Mouse (Mus musculus) spleen, adult 2 months (tissue): ENCODE measurements around the gene Lsm14a. TPM values are rescaled to one million over a fixed set of nuclear protein-coding genes. Genes with fewer than 3 reads are reported as not detected.
A peak's percentile ranks its signal among the peaks of the same experiment; 100 is the strongest.
"Not testable (repeated sequence)": the region's sequence is repeated elsewhere in the genome, so short reads cannot be mapped to it uniquely, and the experiment has no call there.

Source experiments
- DNase-seq, 2 experiments: peaks; one replicate each; pipeline versions ENCODE4 v3.0.0 to v3.0.0-alpha.2; 2012 to 2021; ENCODE audit warnings: low spot score in 2 of 2, low read depth in 1 of 2
- H3K27ac ChIP-seq: fragments of 200-500 bp; 2 replicates; pipeline ENCODE4 v1.5.1; 2012; ENCODE audit warnings: low read length, inconsistent platforms; ENCODE audit not compliant: insufficient read depth
- H3K27me3 ChIP-seq: fragments of 200-500 bp; 2 replicates; pipeline ENCODE4 v1.6.1; 2012; ENCODE audit warnings: mild to moderate bottlenecking, moderate library complexity, low read length, inconsistent platforms; ENCODE audit not compliant: control insufficient read depth, insufficient read depth
- H3K36me3 ChIP-seq: fragments of 200-500 bp; 2 replicates; pipeline ENCODE4 v1.6.1; 2012; ENCODE audit warnings: mild to moderate bottlenecking, low read length, inconsistent platforms; ENCODE audit not compliant: control insufficient read depth, insufficient read depth
- H3K4me1 ChIP-seq: fragments of 200-500 bp; 2 replicates; pipeline ENCODE4 v1.6.1; 2011; ENCODE audit warnings: inconsistent platforms; ENCODE audit not compliant: control insufficient read depth, insufficient read depth, insufficient read length
- H3K4me3 ChIP-seq: fragments of 200-500 bp; 2 replicates; pipeline ENCODE4 v1.5.1; 2011; ENCODE audit warnings: mild to moderate bottlenecking, inconsistent platforms; ENCODE audit not compliant: insufficient read depth, insufficient read length; ENCODE audit errors: extremely low read depth
- CTCF ChIP-seq: fragments of 200-500 bp; IDR thresholded peaks from 2 replicates; pipeline ENCODE4 v1.5.1; 2011; ENCODE audit warnings: mild to moderate bottlenecking, inconsistent platforms; ENCODE audit not compliant: insufficient read depth, insufficient read length, insufficient replicate concordance; ENCODE audit errors: extremely low read depth
- POLR2A ChIP-seq: fragments of 200-500 bp; IDR thresholded peaks from 2 replicates; pipeline ENCODE4 v1.6.1; 2011; ENCODE audit warnings: low read depth, low read length, inconsistent platforms
- WGBS: fragments of 180-500 bp; shearing (Covaris S2); methylation state at CpG from one replicate; pipeline ENCODE4 v1.1.7; 2018; 5-methylcytosine and 5-hydroxymethylcytosine counted together
- polyA plus RNA-seq: library from polyadenylated mRNA; depleted of rRNA; stranded (reverse); fragments of >200 nt; gene quantifications from 2 replicates; pipeline ENCODE4 v1.2.3, GENCODE M21; 2012

Gene Lsm14a
- polyA plus RNA-seq, 1 experiment, result 37.1 TPM

DNA sequence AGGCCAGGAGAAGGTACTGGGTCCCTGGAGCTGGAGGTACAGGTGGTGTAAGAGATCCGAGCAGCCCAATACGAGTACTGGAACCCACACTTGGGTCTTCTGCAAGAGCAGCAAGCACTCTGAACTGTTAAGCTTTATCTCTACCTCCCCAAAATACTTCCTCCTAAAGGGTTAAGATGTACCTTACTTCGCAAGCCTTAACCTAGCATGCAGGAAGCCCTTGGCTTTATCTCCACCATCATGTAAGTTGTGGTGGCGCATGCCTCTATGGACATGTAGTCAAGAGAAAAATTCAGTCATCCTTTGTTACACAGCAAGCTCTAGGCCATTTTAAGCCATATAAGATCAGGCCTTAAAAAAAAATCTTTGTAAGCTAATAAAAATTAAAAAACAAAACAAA lies 46.6 kb downstream of the Lsm14a start:
- H3K4me1 ChIP-seq, result no peaks in the 10 kb centered on the region
- TF ChIP-seq CTCF, result no peak
- TF ChIP-seq POLR2A, result no peak
- no peak for DNase-seq
- H3K36me3 ChIP-seq, result peaks cover 52% of the 10 kb centered on the region
- H3K27ac ChIP-seq, result no peak overlapping the region
- WGBS, result 83% methylated on average over 4 of the region's 4 CpGs
- H3K27me3 ChIP-seq, result no peaks in the 10 kb centered on the region
- no peak overlapping the region for H3K4me3 ChIP-seq

DNA sequence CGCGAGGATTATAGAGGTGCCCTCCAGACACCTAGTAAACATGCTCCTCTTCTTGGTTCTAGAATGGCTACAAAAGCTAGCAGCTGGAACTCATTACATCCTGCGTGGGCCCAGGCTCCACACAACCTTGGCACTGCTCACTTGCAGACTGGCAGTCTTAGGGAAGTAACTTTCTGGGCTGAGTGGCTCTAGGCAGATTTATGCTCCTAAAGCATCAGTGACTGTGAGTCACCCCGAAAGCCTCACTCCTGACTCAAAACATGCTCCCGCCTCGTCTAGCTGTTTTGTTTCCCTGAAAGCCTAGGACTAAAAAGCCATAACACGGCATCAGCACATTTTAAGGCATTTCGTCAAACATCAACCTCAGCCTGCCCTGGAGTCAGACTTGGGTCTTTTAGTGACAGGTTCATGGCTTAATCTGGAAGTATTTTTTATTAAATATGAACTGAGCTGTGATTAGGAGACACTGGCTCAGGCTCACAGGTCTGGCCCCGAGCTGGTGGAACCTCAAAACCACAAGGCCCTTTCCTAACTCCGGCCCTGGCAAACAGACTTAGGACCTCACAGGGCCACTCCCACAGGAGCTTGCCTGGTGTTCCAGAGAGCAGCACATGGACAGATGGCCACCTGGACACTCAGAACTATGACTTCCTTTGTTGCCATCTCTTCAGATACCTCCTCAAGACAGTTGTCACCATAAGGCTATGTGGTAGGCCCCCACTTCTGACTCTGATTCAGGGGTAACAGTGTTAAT lies 50.9 kb downstream of the Lsm14a start:
- no peak for TF ChIP-seq CTCF
- no peak for TF ChIP-seq POLR2A
- H3K27me3 ChIP-seq, result no peaks in the 10 kb centered on the region
- H3K36me3 ChIP-seq, result peaks cover 23% of the 10 kb centered on the region
- no peak overlapping the region for H3K4me3 ChIP-seq
- H3K4me1 ChIP-seq, result peaks cover 2% of the 10 kb centered on the region; the same call in 1 of the 2 replicates
- no peak overlapping the region for H3K27ac ChIP-seq
- WGBS, result 76% methylated on average over 10 of the region's 10 CpGs
- no peak for DNase-seq

DNA sequence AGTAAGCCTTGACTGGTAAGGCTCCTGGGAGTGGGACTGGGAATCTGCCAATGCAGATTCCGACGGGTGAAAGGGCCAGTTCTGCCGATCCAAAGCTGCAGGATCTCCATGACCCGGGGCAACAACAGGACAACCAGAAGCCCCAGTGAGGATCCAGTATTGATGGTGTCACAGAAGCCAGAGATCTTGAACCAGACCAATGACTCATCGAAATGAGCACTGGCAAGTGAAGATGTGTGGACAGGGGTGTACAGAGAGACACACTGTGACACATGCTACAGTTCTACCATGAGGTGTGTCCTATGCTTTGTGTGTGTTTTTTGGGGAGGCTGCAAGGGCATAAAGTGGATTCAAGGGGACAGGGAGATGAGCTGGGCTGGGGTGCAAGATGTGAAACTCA lies 52.3 kb downstream of the Lsm14a start:
- Histone ChIP-seq H3K36me3 (peaks cover 18% of the 10 kb centered on the region), H3K27me3 (no peaks in the 10 kb centered on the region), H3K4me3 (no peak overlapping the region), H3K27ac (no peak overlapping the region), H3K4me1 (peaks cover 2% of the 10 kb centered on the region)
- WGBS, result 95% methylated on average over 5 of the region's 5 CpGs
- DNase-seq, result no peak
- no peak for TF ChIP-seq CTCF
- TF ChIP-seq POLR2A, result no peak

DNA sequence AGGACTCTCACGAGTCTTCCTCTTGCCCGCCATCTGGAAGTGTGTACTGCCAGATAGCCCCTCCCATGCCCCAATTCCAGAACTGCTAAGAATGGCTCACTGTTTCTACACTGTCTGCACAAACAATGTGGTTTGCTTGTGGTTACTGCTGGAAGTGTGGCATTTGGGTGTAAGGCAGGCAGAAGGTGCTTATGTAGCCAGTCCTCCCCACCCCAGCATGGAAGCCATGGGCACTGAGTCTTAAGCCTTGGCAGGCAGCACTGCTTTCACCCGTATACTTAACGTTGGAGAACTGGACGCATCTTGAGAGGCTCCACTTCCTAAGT lies 54.0 kb downstream of the Lsm14a start:
- Histone ChIP-seq H3K27ac (no peak overlapping the region), H3K27me3 (no peaks in the 10 kb centered on the region), H3K4me1 (peaks cover 2% of the 10 kb centered on the region), H3K4me3 (no peak overlapping the region), H3K36me3 (peaks cover 10% of the 10 kb centered on the region)
- WGBS, result 79% methylated on average over 5 of the region's 5 CpGs
- TF ChIP-seq CTCF, result no peak
- no peak for TF ChIP-seq POLR2A
- DNase-seq, result no peak

DNA sequence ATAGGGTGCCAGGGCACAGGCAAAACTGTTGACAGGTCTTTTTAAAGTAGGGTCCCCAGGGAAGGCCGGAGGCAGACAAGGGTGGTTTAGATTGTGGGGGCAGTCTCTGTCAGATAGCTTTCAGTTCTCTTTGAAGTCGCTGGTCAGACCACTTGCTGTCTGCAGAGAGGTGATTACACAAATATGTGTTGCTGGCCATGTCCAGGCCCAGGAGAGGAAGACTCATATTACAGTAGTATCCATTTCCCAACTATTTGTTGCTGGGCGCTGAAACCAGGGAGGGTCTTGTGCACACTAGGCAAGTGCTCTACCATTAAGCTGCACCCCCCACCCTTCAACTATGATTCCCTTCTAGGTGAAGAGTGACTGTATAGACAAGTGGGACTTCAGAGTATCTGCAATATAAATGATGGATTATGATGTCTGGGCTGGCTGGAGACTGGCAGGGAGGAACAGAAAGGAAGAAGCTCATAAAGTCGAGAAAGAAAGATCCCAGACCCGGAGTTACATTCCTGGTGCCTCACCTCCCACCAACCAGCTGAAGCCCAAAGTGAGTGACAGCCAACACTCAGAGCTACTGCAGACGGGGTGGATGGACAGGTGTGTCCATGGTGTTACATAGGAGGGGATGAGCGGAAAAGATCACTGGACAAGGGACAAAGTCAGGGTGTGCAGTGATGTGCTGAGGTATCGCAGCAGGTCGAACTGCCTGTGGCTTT lies 54.5 kb downstream of the Lsm14a start:
- Histone ChIP-seq H3K36me3 (peaks cover 5% of the 10 kb centered on the region), H3K27ac (no peak overlapping the region), H3K4me3 (no peak overlapping the region), H3K4me1 (peaks cover 2% of the 10 kb centered on the region), H3K27me3 (no peaks in the 10 kb centered on the region)
- WGBS, result 76% methylated on average over 9 of the region's 9 CpGs
- no peak for TF ChIP-seq POLR2A
- peak in 1 of 2 experiments; percentile 16 for DNase-seq

DNA sequence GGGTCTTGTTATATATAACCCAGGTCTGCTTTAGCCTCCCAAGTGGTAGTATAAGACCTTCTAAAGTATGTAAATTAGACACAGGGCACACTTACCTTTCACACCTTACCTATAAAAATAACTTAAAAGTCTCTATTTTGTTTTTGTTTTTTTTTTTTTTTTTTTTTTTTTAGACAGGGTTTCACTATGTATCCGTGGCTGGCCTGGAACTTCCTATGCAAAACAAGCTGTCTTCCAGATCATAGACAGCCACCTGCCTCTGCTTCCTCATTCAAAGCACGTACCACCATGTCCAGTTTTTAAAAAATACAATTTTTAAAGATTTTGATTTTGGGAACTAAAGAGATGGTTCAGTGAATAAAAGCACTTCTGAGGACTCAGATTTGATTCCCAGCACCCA lies 55.8 kb downstream of the Lsm14a start:
- no peaks in the 10 kb centered on the region; the same call in 1 of the 2 replicates for H3K36me3 ChIP-seq
- H3K4me3 ChIP-seq, result no peak overlapping the region
- peaks cover 2% of the 10 kb centered on the region for H3K4me1 ChIP-seq
- WGBS, result 18% methylated on average over 2 of the region's 2 CpGs
- no peak for TF ChIP-seq CTCF
- TF ChIP-seq POLR2A, result no peak
- no peak for DNase-seq
- H3K27me3 ChIP-seq, result no peaks in the 10 kb centered on the region
- no peak overlapping the region for H3K27ac ChIP-seq

DNA sequence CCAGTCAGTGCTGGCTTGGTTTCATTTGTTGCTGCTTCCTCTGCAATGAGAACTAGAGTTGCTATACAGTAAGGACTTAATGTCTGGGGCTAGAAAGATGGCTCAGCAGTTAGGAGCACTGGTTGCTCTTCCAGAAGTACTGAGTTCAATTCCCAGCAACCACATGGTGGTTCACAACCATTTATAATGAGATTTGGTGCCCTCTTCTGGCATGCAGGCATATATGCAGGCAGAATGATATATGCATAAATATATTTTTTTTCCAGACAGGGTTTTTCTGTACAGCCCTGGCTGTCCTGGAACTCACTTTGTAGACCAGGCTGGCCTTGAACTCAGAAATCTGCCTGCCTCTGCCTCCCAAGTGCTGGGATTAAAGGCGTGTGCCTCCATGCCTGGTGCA lies 56.6 kb downstream of the Lsm14a start:
- not testable (repeated sequence) for H3K36me3 ChIP-seq, H3K4me3 ChIP-seq, H3K27me3 ChIP-seq, H3K4me1 ChIP-seq, DNase-seq, H3K27ac ChIP-seq
- WGBS, result 86% methylated on average over 1 of the region's 1 CpGs

DNA sequence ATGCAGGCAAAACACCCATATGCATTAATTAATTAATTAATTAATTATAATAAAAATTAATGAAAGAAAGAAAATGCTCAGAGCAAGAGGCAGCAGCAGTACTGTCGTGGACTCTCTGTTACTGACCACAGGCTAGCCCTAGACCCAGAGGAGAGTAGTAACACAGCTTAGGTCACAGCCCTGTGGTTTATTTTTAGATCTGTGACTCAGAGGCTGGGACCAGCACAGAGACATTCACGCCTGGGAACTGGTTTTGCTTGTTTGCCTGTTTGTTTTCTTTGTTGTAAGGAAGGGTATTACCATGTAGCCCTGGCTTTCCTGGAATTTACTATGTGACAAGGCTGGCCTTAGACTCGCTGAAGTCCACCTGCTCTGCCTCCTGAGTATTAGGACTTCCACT lies 65.6 kb downstream of the Lsm14a start:
- WGBS, result 72% methylated on average over 3 of the region's 3 CpGs

More for the DNA sequence above, 65.6 kb downstream of the Lsm14a start:
- no peak overlapping the region for H3K4me3 ChIP-seq
- TF ChIP-seq POLR2A, result no peak
- no peak for TF ChIP-seq CTCF
- no peaks in the 10 kb centered on the region for H3K27me3 ChIP-seq
- H3K27ac ChIP-seq, result no peak overlapping the region
- no peak for DNase-seq
- H3K36me3 ChIP-seq, result no peaks in the 10 kb centered on the region
- H3K4me1 ChIP-seq, result no peaks in the 10 kb centered on the region
